Mouse (Mus musculus) embryonic facial prominence, embryonic 11.5 days (tissue): ENCODE data around the gene Cspg4. TPM values are rescaled to one million over a fixed set of nuclear protein-coding genes. Genes with fewer than 3 reads are reported as not detected.
A peak's percentile ranks its signal among the peaks of the same experiment; 100 is the strongest.

Experiments
- ATAC-seq: fragments of 200-750 bp; cut with Nextera tagmentation; replicated peaks from 2 replicates; pipeline ENCODE4 v1.8.0; 2017; ENCODE audit warnings: low read depth; ENCODE audit not compliant: insufficient number of reproducible peaks, low FRiP score, low TSS enrichment
- DNase-seq: peaks from one replicate; pipeline ENCODE4 v3.0.0-alpha.2; 2015; ENCODE audit warnings: low spot score
- H3K27ac ChIP-seq: fragments of 300-500 bp; sonication (generic); replicated peaks from 2 replicates; pipeline ENCODE4 v1.5.1; 2014; ENCODE audit warnings: mild to moderate bottlenecking, low read depth, low read length, control low read depth
- H3K27me3 ChIP-seq: fragments of 300-500 bp; sonication (generic); 2 replicates; pipeline ENCODE4 v1.6.1; 2014; ENCODE audit warnings: mild to moderate bottlenecking, low read length, moderate library complexity, mixed read lengths; ENCODE audit not compliant: control insufficient read depth, insufficient read depth
- H3K36me3 ChIP-seq: fragments of 300-500 bp; sonication (generic); replicated peaks from 2 replicates; pipeline ENCODE4 v1.6.1; 2014; ENCODE audit warnings: low read depth, mild to moderate bottlenecking, low read length, moderate library complexity, mixed read lengths; ENCODE audit not compliant: control insufficient read depth, insufficient read depth
- H3K4me1 ChIP-seq: fragments of 300-500 bp; sonication (generic); 2 replicates; pipeline ENCODE4 v1.6.1; 2014; ENCODE audit warnings: low read length, mixed read lengths; ENCODE audit not compliant: control insufficient read depth, insufficient read depth
- H3K4me2 ChIP-seq: fragments of 300-500 bp; sonication (generic); 2 replicates; pipeline ENCODE4 v1.6.1; 2014; ENCODE audit warnings: low read depth, mild to moderate bottlenecking, control low read depth, low read length, moderate library complexity
- H3K4me3 ChIP-seq: fragments of 300-500 bp; sonication (generic); 2 replicates; pipeline ENCODE4 v1.5.1; 2014; ENCODE audit warnings: low read depth, low read length, control low read depth
- H3K9ac ChIP-seq: fragments of 300-500 bp; sonication (generic); replicated peaks from 2 replicates; pipeline ENCODE4 v1.6.1; 2014; ENCODE audit warnings: mild to moderate bottlenecking, control low read depth, low read length
- H3K9me3 ChIP-seq: fragments of 300-500 bp; sonication (generic); replicated peaks from 2 replicates; pipeline ENCODE4 v1.6.1; 2016; ENCODE audit warnings: mild to moderate bottlenecking, low read length, inconsistent platforms, mixed read lengths; ENCODE audit not compliant: control insufficient read depth
- WGBS: fragments of 180-500 bp; shearing (Covaris S2); extraction: QIAGEN DNeasy Blood & Tissue Kit; methylation state at CpG from one replicate; pipeline ENCODE4 v1.1.7; 2014; 5-methylcytosine and 5-hydroxymethylcytosine counted together
- polyA plus RNA-seq: library from polyadenylated mRNA; unstranded; fragments of >200 nt; fragmentation: Nextera tagmentation; extraction: Ambion mirVana; gene quantifications from 2 replicates; pipeline ENCODE4 v1.2.1, GENCODE M21; 2014

Gene Cspg4
- polyA plus RNA-seq, 1 experiment from 2014 or later: 2.0 TPM

DNA sequence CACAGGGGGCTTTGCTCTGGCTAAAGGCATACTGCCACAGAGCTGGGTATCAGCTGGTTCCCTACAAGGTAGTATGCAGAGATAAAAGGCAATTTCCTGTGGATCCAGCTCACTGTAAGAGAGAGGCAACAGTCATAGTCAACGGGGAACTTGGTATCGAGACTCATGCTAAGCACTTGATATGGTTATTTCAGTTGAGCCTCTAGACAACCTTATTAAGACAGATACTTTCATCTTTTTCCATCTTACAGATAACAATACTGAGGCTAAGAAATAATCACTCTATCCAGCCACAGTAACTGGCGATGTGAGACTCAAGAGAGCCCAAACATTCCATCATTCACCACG is 14.0 kb upstream of the Cspg4 start:
- no peak overlapping the region for H3K9ac ChIP-seq
- WGBS: 84% methylated on average over 4 of the region's 4 CpGs
- H3K27me3 ChIP-seq: no peaks in the 10 kb centered on the region
- H3K4me3 ChIP-seq: no peak overlapping the region
- H3K4me2 ChIP-seq: no peak overlapping the region
- no peaks in the 10 kb centered on the region for H3K9me3 ChIP-seq
- no peak overlapping the region for H3K27ac ChIP-seq
- no peaks in the 10 kb centered on the region for H3K4me1 ChIP-seq
- DNase-seq: no peak
- no peak for ATAC-seq
- H3K36me3 ChIP-seq: no peaks in the 10 kb centered on the region

DNA sequence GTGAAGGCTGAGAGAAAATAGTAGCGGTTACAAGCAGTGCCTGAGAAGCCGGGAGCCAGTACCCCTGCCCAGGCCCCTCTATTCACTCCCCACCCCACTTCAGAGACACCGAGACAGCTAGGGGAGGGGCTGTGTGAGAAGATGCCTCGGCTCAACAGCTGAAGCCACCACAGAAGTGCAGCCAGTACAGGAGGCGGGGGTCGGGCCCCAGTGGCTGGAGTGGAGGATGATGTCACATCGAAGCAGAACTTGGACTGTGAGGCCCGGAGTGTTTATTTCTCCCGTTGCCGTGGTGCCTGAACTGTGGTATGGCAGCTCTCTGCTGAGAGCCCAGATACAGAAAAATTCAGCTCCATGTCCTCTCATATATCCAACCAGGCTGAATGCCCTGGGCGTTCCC is 13.1 kb upstream of the Cspg4 start:
- H3K4me3 ChIP-seq: no peak overlapping the region
- ATAC-seq (no peak), DNase-seq (peak; percentile 53)
- H3K27me3 ChIP-seq: no peaks in the 10 kb centered on the region
- WGBS: 48% methylated on average over 11 of the region's 11 CpGs
- no peak overlapping the region for H3K27ac ChIP-seq
- no peaks in the 10 kb centered on the region for H3K9me3 ChIP-seq
- H3K36me3 ChIP-seq: no peaks in the 10 kb centered on the region
- H3K4me2 ChIP-seq: no peak overlapping the region
- H3K4me1 ChIP-seq: no peaks in the 10 kb centered on the region
- no peak overlapping the region for H3K9ac ChIP-seq

DNA sequence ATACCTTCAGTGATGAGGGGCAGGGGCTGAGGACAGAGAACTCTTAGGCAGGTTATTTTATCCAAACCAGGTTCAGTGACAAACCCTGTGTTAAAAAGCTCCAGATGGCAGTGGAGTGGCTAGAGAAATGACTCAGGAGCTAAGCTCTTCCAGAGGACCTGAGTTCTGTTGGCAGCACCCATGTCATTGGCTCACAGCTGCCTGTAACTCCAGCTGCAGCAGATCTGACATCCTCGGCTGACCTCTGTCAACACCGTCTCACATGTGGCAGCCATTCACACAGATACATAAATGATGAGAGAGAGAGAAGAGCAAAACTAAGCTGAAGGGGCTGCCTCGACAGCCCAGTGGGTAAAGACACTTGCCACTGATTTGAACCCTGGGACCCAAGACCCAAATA is 7.4 kb upstream of the Cspg4 start:
- Histone ChIP-seq H3K9ac (no peak overlapping the region), H3K4me2 (no peak overlapping the region), H3K9me3 (no peaks in the 10 kb centered on the region), H3K27me3 (no peaks in the 10 kb centered on the region), H3K4me1 (no peaks in the 10 kb centered on the region), H3K27ac (no peak overlapping the region), H3K36me3 (no peaks in the 10 kb centered on the region), H3K4me3 (no peak overlapping the region)
- DNase-seq (no peak), ATAC-seq (no peak)
- WGBS: 41% methylated on average over 3 of the region's 3 CpGs

DNA sequence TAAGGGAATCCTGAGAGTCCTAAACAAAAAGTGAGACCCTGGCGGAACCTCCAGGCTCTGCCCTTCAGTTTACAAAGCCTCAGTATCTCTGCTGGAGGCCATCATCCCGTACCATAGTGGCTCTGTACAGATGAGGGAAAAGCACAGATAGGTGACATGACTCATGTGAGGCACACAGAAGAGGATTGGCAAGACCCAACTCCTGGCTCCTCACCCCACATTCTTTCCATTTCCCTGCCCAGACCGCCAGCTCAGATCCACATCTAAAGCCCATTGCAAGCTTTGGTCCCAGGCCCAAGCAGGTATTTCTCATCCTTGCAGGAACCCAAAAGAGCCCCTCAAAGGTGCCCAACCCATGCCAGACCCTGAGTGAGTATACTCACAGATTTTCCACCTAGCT is 4.8 kb upstream of the Cspg4 start:
- H3K27me3 ChIP-seq: no peaks in the 10 kb centered on the region
- no peaks in the 10 kb centered on the region for H3K36me3 ChIP-seq
- no peak overlapping the region for H3K4me3 ChIP-seq
- no peak overlapping the region for H3K4me2 ChIP-seq
- no peak overlapping the region for H3K9ac ChIP-seq
- ATAC-seq (no peak), DNase-seq (no peak)
- no peaks in the 10 kb centered on the region for H3K9me3 ChIP-seq
- no peak overlapping the region for H3K27ac ChIP-seq
- WGBS: 80% methylated on average over 3 of the region's 3 CpGs
- 0 out of 2 replicates have a peak, but pooled peaks cover 3% of the 10 kb centered on the region for H3K4me1 ChIP-seq

DNA sequence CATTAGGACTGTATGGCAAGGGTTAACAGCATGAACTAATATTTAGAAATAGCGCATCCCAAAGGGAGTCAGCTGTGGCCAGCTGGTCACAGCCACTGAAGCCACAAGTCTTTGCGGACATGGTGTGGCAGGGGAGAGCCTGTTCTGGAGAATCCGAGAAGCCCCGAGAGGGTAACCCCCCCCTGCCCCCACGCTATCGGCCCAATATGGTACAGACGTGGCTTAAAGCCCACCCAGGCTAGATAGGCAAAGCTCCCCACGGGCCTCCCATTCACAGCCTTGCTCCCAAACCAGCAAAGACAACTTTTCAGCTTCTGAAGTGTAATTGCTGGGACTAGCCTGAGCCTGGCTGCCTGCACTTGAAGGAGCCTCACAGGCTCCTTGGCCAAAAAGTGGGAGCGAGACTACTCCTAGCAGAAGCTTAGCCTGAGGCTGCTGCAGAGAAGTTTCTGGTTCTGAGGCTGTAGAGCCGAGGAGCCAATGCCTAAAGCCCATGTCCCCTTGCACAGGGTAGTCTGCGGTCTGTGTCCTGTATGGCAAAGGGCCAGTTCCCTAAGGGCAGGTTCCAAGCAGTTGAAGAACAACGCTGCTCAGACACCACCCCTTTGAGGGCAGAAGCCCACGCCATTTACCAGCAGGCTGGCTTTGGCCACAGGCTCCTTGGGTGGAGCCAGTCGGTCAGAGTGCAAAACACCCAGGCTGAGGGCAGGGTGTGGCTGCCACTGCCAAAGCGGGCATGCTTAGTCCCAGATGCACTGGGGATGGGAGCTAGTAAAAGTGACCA is 4.2 kb upstream of the Cspg4 start:
- Histone ChIP-seq H3K4me2 (no peak overlapping the region), H3K4me1 (0 out of 2 replicates have a peak, but pooled peaks cover 3% of the 10 kb centered on the region), H3K36me3 (no peaks in the 10 kb centered on the region), H3K27ac (no peak overlapping the region), H3K9ac (no peak overlapping the region), H3K4me3 (no peak overlapping the region), H3K27me3 (no peaks in the 10 kb centered on the region), H3K9me3 (no peaks in the 10 kb centered on the region)
- WGBS: 57% methylated on average over 15 of the region's 15 CpGs
- ATAC-seq (no peak), DNase-seq (no peak)

DNA sequence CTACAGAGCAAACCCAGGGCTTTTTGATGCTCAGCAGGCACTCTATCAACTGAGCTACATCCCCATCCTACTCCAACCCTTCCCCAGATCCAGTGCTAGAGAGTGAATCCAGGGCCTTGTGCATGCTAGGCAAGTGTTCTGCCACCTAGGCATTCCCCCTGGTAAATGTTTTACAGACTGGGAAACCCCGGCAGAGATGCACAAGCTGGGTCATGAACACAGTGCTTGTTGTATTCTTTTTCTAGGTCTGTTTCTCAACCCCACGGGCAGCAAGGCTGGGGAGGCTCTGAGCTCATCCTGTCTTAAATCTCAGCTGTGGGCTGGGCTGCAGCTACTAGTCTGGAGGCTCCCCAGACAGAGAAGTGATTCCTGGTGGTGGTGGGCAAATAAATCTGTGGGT is 2.0 kb upstream of the Cspg4 start:
- ATAC-seq (no peak), DNase-seq (no peak)
- Histone ChIP-seq H3K4me1 (peaks cover 4% of the 10 kb centered on the region; the same call in 1 of the 2 replicates), H3K9ac (no peak overlapping the region), H3K27ac (no peak overlapping the region), H3K4me2 (no peak overlapping the region), H3K27me3 (no peaks in the 10 kb centered on the region), H3K4me3 (no peak overlapping the region), H3K9me3 (no peaks in the 10 kb centered on the region), H3K36me3 (no peaks in the 10 kb centered on the region)
- 48% methylated on average over 2 of the region's 2 CpGs for WGBS

DNA sequence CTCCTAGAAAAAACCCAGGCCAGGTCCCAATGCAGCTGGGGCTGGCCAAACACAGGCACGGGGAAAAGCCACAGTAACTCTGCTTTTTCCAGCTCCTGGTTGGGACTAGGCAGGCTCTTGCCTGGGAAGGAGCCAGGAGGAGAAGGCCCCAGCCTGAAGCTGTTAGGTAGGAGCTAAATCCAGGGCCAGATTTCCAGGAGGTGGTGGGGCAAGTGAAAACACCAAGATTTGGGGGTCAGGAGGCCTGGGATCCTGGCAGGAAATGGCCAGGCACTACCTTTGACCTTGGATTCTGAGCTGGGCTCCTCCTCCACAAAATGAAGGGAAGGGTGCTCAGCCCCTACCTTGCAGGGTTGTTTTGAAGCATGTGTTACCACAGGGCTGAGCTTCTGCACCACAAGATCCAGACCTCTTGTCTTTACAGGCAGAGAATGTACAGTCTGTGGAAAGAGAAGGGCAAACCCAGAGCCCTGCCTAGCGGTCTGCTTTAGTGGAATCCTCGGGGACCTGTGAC is 560 bp upstream of the Cspg4 start, which contains the start of gene Odf3l1:
Gene Odf3l1 (minus strand): TSS at position 464 of the 514 bp plus-strand sequence.
- ATAC-seq (0 out of 2 replicates have a peak, but pooled peaks have one; percentile 44), DNase-seq (peak; percentile 31)
- WGBS: 12% methylated on average over 3 of the region's 3 CpGs
- no peaks in the 10 kb centered on the region for H3K36me3 ChIP-seq
- peaks cover 8% of the 10 kb centered on the region; the same call in 1 of the 2 replicates for H3K4me1 ChIP-seq
- no peaks in the 10 kb centered on the region for H3K27me3 ChIP-seq
- H3K9ac ChIP-seq: peak within 1 kb of the TSS; percentile 57
- peak within 1 kb of the TSS; percentile 24 for H3K4me3 ChIP-seq
- peak within 1 kb of the TSS; percentile 42 for H3K4me2 ChIP-seq
- H3K9me3 ChIP-seq: no peaks in the 10 kb centered on the region
- H3K27ac ChIP-seq: no peak within 1 kb of the TSS

DNA sequence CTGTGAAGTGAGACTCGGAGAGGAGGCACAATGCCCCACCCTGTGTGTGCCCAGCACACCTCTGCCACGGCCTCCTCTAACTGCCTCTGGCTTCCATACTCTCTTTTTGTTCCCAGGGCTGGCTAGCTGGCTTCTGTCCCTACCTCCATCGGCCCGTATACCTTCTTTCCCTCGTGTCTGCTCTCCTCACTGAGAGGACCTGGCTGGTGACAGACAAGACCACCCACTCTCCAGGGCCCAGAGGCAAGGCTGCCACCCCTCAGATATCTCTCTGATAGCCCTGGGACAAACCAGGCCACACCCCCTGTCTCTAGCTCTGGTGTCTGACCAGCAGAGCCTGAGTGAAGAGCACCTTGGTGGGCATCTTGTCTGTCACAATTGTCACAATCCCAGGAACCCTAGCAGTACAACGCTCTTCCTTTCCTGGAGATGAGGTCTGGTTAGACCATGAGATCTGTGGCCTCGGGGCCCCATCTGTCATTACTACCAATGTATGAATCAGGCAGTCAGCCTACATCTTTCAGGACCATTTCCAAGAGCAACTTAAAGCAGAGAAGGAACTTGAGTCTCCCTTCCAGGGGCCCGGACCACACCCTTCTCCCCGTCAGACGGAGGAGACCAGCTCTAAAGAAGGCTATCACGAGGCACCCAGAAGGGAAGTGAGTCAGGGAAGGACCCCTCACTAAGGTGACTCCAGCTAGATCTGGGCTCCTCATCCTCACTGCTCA is 1.0 kb downstream of the Cspg4 start:
- H3K4me1 ChIP-seq: peaks cover 8% of the 10 kb centered on the region
- no peaks in the 10 kb centered on the region for H3K36me3 ChIP-seq
- DNase-seq (no peak), ATAC-seq (no peak)
- 71% methylated on average over 11 of the region's 11 CpGs for WGBS
- H3K9me3 ChIP-seq: no peaks in the 10 kb centered on the region
- H3K9ac ChIP-seq: no peak overlapping the region; the same call in 1 of the 2 replicates
- no peak overlapping the region for H3K4me2 ChIP-seq
- H3K4me3 ChIP-seq: peak overlapping the region; percentile 24; the same call in 1 of the 2 replicates
- no peak overlapping the region for H3K27ac ChIP-seq
- no peaks in the 10 kb centered on the region for H3K27me3 ChIP-seq
